Mouse (Mus musculus): ENCODE measurements at regions not wholly inside any gene's neighbourhood (a gene's known extent, or its start where the extent isn't known, plus 50 kb on each side); places are given as distances from the start of the nearest gene placed in this dataset.
A peak's percentile ranks its signal among the peaks of the same experiment; 100 is the strongest.
"Not testable (repeated sequence)": the region's sequence is repeated elsewhere in the genome, so short reads cannot be mapped to it uniquely, and the experiment has no call there.

DNA sequence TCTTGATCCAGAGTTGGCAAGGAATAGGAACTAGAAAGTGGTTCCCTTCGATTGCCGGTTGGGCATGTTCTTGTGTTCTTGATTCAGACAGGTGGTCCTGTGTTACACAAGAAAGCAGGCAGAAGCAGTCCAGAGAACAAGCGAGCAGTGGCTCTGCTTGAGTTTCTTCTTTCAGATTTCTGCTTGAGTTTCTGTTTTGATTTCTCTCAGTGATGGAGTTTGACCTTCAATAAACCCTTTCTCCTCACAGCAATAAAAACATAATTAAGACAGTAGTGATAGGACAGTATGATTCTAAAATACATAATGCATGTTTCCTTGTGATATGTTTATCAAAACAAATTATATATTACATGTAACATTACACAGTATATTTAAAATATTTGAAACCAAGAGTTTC lies 59.1 kb downstream of the Klf6 start:
- no peak for ATAC-seq (replicated peaks; ENCODE audit: insufficient number of reproducible peaks, low FRiP score, low TSS enrichment, poor library complexity, severe bottlenecking)

- ATAC-seq (replicated peaks; ENCODE audit: insufficient number of reproducible peaks, low FRiP score, low TSS enrichment, poor library complexity, severe bottlenecking): no peak
These were observed 70.2 kb downstream of the Klf6 start for GRCm38 (mm10) chr13:5931433-5931832.

DNA sequence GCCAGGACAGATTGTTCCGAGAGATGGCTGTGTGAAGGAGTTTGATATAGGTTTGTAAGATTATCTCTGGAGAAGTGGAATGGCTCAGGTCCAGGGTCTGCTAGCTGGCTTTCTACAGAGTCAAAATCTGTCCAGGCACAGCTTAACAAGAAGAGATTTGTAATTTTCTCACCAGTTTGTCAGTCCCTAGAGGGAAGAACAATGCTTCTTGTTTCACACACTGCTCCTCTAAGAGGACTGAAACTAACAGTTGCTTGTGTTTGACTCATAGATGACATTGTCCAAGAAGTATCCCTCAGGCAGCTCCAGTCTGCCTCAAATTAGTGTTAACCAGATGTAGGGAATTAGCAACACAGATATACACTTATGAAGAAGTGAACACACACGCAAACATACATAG lies 76.2 kb downstream of the Klf6 start:
- ATAC-seq (replicated peaks; ENCODE audit: insufficient number of reproducible peaks, low FRiP score, low TSS enrichment, poor library complexity, severe bottlenecking): no peak

DNA sequence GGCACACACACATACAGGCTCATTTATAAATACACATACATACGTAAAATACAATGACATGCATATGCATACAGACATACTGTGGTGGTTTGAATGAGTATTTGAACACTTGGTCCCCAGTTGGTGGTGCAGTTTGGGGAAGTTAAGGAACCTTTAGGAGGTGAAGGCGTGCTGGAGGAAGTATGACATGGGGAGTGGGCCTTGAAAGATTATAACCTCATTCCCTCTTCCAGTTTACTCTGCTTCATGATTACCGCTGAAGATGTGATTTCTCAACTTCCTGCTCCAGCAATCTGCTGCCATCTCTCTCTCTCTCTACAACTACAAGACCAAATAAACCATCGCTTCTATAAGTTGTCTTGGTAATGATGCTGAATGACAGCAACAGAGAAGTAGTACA lies 76.7 kb downstream of the Klf6 start:
- no peak for ATAC-seq (replicated peaks; ENCODE audit: insufficient number of reproducible peaks, low FRiP score, low TSS enrichment, poor library complexity, severe bottlenecking)

- ATAC-seq (replicated peaks; ENCODE audit: insufficient number of reproducible peaks, low FRiP score, low TSS enrichment, poor library complexity, severe bottlenecking): peak; percentile 89
These were observed 78.1 kb downstream of the Klf6 start for GRCm38 (mm10) chr13:5939368-5939767.

GRCm38 (mm10) chr13:5952863-5953262 lies 91.6 kb downstream of the Klf6 start:
- no peak for ATAC-seq (replicated peaks; ENCODE audit: insufficient number of reproducible peaks, low FRiP score, low TSS enrichment, poor library complexity, severe bottlenecking)

DNA sequence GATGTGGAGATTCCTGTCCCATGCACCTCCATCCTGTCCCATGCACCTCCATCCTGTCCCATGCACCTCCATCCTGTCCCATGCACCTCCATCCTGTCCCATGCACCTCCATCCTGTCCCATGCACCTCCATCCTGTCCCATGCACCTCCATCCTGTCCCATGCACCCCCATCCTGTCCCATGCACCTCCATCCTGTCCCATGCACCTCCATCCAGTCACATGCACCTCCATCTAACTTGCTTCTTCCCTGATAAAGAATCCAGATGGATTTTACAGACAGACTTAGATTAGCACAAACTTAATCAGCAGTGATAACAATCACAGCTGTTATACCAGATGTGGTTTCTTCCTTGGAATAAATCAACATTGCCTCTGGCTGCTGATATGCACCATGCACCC lies 93.8 kb downstream of the Klf6 start:
- ATAC-seq (replicated peaks; ENCODE audit: insufficient number of reproducible peaks, low FRiP score, low TSS enrichment, poor library complexity, severe bottlenecking): not testable (repeated sequence)

GRCm38 (mm10) chr13:5956145-5956544 lies 94.9 kb downstream of the Klf6 start:
- no peak for ATAC-seq (replicated peaks; ENCODE audit: insufficient number of reproducible peaks, low FRiP score, low TSS enrichment, poor library complexity, severe bottlenecking)

DNA sequence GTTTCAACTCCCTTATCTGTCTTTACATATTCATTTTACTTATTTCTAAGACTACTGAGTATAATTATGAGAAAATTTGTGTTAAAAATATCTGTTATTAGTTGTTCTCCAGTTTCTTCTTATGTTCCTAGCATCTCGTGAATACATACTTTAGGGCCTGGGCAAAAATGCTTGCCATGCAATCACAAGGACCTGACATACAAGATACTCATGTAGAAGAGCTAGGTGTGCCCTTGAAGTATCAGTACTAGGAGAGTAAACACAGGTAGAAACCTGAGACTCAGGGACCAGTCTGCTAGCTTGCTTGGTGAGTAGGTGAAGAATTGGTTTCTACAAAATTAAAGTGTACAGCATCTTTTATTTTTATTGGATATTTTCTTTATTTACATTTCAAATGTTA lies 101.7 kb downstream of the Klf6 start:
- no peak for ATAC-seq (replicated peaks; ENCODE audit: insufficient number of reproducible peaks, low FRiP score, low TSS enrichment, poor library complexity, severe bottlenecking)

DNA sequence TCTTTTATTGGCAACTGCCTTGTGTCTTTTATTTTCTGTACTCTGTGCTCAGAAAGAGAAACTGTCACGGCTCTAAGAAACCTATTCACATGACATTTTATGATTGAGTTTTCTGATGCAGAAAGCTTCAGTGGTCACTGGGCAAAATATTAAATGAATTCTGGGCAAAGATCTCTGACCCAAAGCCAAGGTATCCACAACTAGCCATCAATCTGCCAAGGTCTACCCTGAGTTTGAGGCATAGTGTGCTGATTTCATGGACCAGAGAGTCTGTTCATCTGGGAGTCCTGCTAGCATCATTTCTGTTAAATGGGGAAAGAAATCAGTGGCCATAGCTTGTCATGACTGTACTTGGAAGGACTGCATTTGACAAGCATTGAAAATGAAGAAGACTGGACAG lies 103.3 kb downstream of the Klf6 start:
- no peak for ATAC-seq (replicated peaks; ENCODE audit: insufficient number of reproducible peaks, low FRiP score, low TSS enrichment, poor library complexity, severe bottlenecking)

- ATAC-seq (replicated peaks; ENCODE audit: insufficient number of reproducible peaks, low FRiP score, low TSS enrichment, poor library complexity, severe bottlenecking): no peak
These were observed 117.3 kb downstream of the Klf6 start for GRCm38 (mm10) chr13:5978615-5979014.

DNA sequence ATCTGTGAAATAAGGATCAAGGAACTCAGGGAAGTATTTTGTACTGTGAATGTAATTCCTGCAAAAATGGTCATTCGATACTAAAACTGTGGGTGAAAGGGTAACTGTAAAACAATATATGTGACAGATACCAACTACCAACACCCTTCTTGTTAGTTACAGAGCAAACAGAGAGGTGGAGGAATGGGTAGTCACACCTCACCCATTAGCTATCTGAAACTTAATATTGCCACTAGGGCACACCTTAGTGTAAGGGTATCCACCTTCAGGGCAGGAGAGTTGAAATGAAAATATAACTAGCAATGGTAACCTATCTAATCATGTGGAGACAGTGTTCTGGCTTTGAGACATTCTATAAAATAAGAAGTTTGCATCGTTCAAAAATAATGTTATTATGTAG lies 126.2 kb downstream of the Klf6 start:
- no peak for ATAC-seq (replicated peaks; ENCODE audit: insufficient number of reproducible peaks, low FRiP score, low TSS enrichment, poor library complexity, severe bottlenecking)

DNA sequence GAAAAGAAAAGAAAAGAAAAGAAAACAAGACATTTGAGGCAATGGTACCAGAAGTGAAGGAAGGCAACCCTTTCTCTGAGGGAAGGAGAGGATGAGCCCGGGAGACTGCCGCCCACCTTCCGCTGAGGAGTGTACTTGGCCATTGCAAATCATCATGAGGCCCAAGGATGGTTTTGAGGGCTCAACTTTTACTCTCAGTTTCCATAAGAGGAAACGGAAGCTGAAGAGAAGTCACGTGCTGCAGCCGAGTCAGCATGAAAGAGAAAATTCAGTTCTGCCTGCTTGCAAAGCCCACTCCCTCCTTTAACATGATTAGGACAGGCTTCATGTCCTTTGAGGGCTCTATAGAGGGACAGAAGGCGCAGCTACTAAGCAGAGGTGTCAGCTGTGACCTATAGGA lies 127.1 kb downstream of the Klf6 start:
- ATAC-seq (replicated peaks; ENCODE audit: insufficient number of reproducible peaks, low FRiP score, low TSS enrichment, poor library complexity, severe bottlenecking): no peak

DNA sequence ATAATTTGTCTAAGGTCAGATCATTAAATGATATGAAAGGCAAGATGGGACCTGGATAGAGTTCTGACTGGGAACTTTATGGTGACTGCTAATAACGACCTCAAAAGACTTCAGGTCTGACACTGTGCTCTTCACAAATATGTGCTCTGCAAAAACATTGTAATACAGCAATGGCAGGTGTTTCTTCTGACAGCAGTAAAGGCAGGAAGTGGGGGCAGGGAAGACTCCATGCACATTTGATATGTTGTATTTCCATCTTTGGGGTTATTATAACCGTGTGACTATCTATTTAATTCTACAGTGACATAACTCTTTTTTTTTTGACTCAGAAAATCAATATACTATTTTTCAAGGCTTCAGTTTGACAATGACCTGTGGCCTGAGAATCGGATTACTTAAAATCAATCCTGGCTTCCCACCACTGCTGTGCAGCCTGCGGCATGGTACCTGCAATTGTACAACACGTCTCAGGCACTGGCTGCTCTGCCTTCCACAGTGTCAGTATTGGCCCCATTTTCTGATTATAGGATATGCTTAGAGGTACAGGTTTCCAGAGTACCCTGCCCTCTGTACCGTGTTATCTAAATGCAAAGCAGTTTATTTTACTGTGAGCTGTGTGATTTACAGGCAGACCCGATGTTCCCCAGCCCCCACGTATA lies 139.4 kb downstream of the Klf6 start:
- no peak for ATAC-seq (replicated peaks; ENCODE audit: insufficient number of reproducible peaks, low FRiP score, low TSS enrichment, poor library complexity, severe bottlenecking)

DNA sequence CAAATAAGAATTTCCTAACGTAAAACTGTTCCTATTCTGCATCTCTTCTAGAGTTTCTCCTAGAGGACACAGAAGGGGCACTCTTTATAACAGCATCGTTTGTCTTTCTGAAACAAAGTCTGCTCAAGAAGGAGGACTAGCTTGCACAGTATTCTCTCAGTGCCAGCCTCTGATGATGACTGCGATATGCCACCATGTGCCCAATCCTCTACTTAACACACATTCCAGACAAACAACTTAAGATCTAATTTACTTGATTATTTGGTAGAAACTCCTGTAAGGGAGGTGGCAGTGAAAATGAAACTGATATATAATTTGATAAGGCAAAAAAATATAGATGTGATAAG lies 139.9 kb downstream of the Klf6 start:
- ATAC-seq (replicated peaks; ENCODE audit: insufficient number of reproducible peaks, low FRiP score, low TSS enrichment, poor library complexity, severe bottlenecking): no peak

DNA sequence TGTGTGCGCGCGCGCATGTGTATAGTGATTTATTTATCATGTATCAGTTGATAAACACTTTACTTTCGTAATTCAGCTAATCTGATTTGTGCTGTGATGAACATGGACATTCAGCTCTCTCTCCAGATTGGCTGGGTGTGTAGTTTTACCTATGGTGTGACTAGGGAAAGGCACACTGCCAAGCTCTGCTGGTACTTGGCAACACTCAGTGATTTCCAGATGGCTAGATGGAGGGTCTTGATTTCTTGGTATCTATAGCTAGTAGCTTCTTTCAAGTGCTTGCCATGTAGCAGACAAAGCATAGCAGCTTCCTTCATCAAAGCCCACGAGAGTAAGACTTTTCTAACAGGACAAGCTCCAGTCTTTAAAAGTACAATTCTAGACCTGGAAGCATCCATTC lies 144.6 kb downstream of the Klf6 start:
- ATAC-seq (replicated peaks; ENCODE audit: insufficient number of reproducible peaks, low FRiP score, low TSS enrichment, poor library complexity, severe bottlenecking): no peak

DNA sequence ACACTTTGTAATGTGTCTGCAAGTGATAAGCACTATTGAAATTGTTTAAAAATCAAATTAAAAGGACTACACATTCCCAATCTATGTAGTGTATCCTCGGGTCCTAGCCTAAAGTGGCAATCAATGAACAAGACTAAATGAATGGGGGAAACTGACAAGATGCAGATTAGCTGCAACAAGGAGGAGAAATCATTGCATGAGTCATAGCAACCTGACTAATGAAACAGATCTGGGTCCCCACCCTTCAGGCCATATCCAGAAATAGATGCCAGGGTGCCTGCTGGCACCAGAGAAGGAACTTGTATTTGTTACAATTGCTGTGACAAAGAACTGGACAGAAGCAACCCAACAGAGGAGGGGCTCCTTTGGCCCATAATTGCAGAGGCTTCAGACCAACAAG lies 148.4 kb downstream of the Klf6 start:
- ATAC-seq (replicated peaks; ENCODE audit: insufficient number of reproducible peaks, low FRiP score, low TSS enrichment, poor library complexity, severe bottlenecking): no peak

DNA sequence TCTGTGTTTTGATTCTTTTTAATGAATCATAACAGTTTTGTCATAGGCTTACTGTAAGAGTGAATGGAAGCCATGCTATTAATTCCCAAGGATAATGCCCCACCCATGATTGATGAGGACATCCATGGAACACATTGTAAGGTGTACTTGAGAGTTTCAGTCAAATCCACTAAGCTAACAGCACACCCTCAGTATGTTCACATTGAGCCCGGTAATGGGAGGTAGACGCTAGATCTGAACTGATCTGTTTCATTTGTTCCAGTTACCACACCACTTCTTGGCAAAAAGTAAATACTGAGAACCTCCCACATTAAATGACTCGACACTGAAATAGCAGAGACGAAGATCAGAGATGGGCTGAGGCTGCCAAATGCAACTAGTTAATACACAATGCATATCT lies 165.9 kb downstream of the Klf6 start:
- ATAC-seq (replicated peaks; ENCODE audit: insufficient number of reproducible peaks, low FRiP score, low TSS enrichment, poor library complexity, severe bottlenecking): no peak

- ATAC-seq (replicated peaks; ENCODE audit: insufficient number of reproducible peaks, low FRiP score, low TSS enrichment, poor library complexity, severe bottlenecking): no peak
These were observed 167.6 kb downstream of the Klf6 start for GRCm38 (mm10) chr13:6028878-6029277.

DNA sequence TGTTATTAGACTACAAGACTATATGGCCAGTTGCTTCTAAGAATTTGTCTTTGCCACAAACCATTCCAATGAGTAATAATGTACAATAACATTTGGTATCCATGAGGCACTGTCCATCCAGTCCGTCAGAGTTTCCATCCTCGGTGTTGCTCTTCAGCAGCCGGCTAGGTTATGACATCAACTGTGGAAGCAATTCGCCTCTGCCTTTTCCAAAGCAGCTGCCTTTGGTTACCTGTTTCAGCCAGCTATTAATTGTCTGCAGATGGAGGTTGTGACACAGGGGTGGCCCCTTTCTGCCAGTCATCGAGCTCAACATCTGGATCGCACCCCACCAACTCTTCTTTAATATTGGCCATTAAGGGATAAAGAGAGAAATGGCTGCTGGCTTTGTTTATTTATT lies 168.2 kb downstream of the Klf6 start:
- ATAC-seq (replicated peaks; ENCODE audit: insufficient number of reproducible peaks, low FRiP score, low TSS enrichment, poor library complexity, severe bottlenecking): no peak

GRCm38 (mm10) chr13:6030128-6030527 lies 168.8 kb downstream of the Klf6 start:
- ATAC-seq (replicated peaks; ENCODE audit: insufficient number of reproducible peaks, low FRiP score, low TSS enrichment, poor library complexity, severe bottlenecking): no peak
